Comparison of ENCODE assay signal across 26 mouse cellular contexts in the genomic region with DNA sequence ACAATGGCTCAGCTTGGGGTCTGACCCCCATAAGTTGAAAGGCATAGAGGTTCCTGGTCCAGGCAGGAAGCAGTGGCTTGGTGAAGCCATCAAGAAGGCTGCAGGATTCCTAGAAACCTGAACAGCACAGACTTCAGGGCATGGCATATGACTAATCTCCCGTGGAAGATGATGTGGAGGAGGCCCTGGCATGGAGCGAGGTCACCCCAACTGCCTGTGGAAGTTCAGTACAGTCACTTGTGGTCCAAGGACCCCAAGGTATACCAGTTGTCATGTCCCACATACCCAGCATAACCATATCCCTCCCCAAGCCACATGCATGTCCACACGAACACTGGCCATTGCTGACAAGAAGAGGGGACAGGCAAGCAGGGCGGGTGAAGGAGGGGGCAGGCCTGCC. TPM values are rescaled to one million over a fixed set of nuclear protein-coding genes. Genes with fewer than 3 reads are reported as not detected.
DNase-seq lines count a peak whose midpoint lies in the region; ATAC-seq and TF ChIP-seq lines count a peak whose summit lies in the region.
"Had no signal": no experiment of that assay in that cellular context is flagged by ENCODE, and none has a peak within 500 bp of the region (broad histone marks: within the 10 kb centered on the region; RNA-seq: fewer than 3 reads in every experiment).

No protein-coding gene starts in this region.

- no peak for ATAC-seq in forebrain, embryonic 13.5 days
- ATAC-seq: activated CD4-positive, CD25-positive, alpha-beta regulatory T cell, adult 4 months; CD4-positive, CD25-positive, alpha-beta regulatory T cell, adult 4 months; forebrain, embryonic 15.5 days; forebrain, postnatal 0 days; Patski had no signal

- no peak overlapping the region for H3K27ac ChIP-seq in kidney, adult 2 months (ENCODE audit: insufficient read depth, low read depth, low read length)
- no peak overlapping the region for H3K27ac ChIP-seq in forebrain, embryonic 13.5 days
- H3K27ac ChIP-seq: embryonic facial prominence, embryonic 13.5 days; embryonic facial prominence, embryonic 15.5 days; forebrain, embryonic 10.5 days; forebrain, embryonic 12.5 days; forebrain, embryonic 15.5 days had no signal

- WGBS in kidney, adult 2 months, result 80% methylated on average over 4 of the region's 4 CpGs
- WGBS in forebrain, embryonic 13.5 days, result 93% methylated on average over 4 of the region's 4 CpGs

- no peaks in the 10 kb centered on the region for H3K27me3 ChIP-seq in kidney, adult 2 months (replicated peaks; ENCODE audit: control insufficient read depth, insufficient read depth, low read length)
- H3K27me3 ChIP-seq in forebrain, embryonic 13.5 days, result no peaks in the 10 kb centered on the region
- H3K27me3 ChIP-seq: embryonic facial prominence, embryonic 13.5 days; embryonic facial prominence, embryonic 15.5 days; forebrain, embryonic 12.5 days; forebrain, embryonic 15.5 days; Patski had no signal

- H3K4me1 ChIP-seq in kidney, adult 2 months (ENCODE audit: control insufficient read depth, insufficient read depth, low read length), result no peaks in the 10 kb centered on the region
- peaks cover 17% of the 10 kb centered on the region for H3K4me1 ChIP-seq in forebrain, embryonic 13.5 days

- H3K4me3 ChIP-seq in kidney, adult 2 months (ENCODE audit: insufficient read depth, low read depth, low read length), result no peak overlapping the region
- no peak overlapping the region for H3K4me3 ChIP-seq in forebrain, embryonic 13.5 days
- H3K4me3 ChIP-seq: embryonic facial prominence, embryonic 13.5 days; embryonic facial prominence, embryonic 15.5 days; erythroblast, embryonic 14.5 days; forebrain, embryonic 10.5 days; forebrain, embryonic 12.5 days; forebrain, embryonic 15.5 days had no signal

- DNase-seq in adrenal gland, adult (ENCODE audit: inconsistent age in 2 of 2, low spot score in 1 of 2), result peak; percentile 57 to 88
- no peak for DNase-seq in adrenal gland, postnatal 4 days (ENCODE audit: low spot score in 2 of 2)
- peak; percentile 44 for DNase-seq in adrenal gland, postnatal 10 days
- peak; percentile 31 for DNase-seq in adrenal gland, postnatal 25 days
- no peak for DNase-seq in kidney, adult 2 months
- DNase-seq in kidney, adult 9 months, result no peak
- DNase-seq: cerebellum, adult 11-12 months; cerebellum, adult 8-10 months; cerebellum, adult 9-11 months; cerebellum, postnatal 14 days; cerebellum, postnatal 36 days; embryo, embryonic 11 days; forebrain, postnatal 0 days had no signal

- TF ChIP-seq POLR2A in kidney, adult 2 months (IDR thresholded peaks at IDR 0.05; ENCODE audit: low read depth, low read length), result no peak

- no peaks in the 10 kb centered on the region for H3K36me3 ChIP-seq in kidney, adult 2 months (ENCODE audit: control insufficient read depth, insufficient read depth, low read length)
- no peaks in the 10 kb centered on the region for H3K36me3 ChIP-seq in forebrain, embryonic 13.5 days (ENCODE audit: poor library complexity, severe bottlenecking)
- H3K36me3 ChIP-seq: embryonic facial prominence, embryonic 13.5 days; embryonic facial prominence, embryonic 15.5 days; forebrain, embryonic 10.5 days; forebrain, embryonic 12.5 days; forebrain, embryonic 15.5 days; G1E had no signal

- H3K9me3 ChIP-seq in forebrain, embryonic 13.5 days (replicated peaks), result no peaks in the 10 kb centered on the region
- H3K9me3 ChIP-seq: embryonic facial prominence, embryonic 13.5 days; embryonic facial prominence, embryonic 15.5 days; forebrain, embryonic 10.5 days; forebrain, embryonic 12.5 days; forebrain, embryonic 15.5 days; G1E had no signal

- H3K9ac ChIP-seq in forebrain, embryonic 13.5 days, result no peak overlapping the region
- H3K9ac ChIP-seq: embryonic facial prominence, embryonic 13.5 days; embryonic facial prominence, embryonic 15.5 days; forebrain, embryonic 12.5 days; forebrain, embryonic 15.5 days; forebrain, postnatal 0 days had no signal

- H3K4me2 ChIP-seq in forebrain, embryonic 13.5 days, result no peak overlapping the region
- H3K4me2 ChIP-seq: embryonic facial prominence, embryonic 13.5 days; embryonic facial prominence, embryonic 15.5 days; forebrain, embryonic 12.5 days; forebrain, embryonic 15.5 days had no signal

- no peak for TF ChIP-seq CTCF in kidney, adult 2 months (conservative IDR thresholded peaks at IDR 0.05; ENCODE audit: insufficient read depth, insufficient read length, low read depth, low read length)

RNA-seq across cellular contexts. Expression of a gene that starts 12.5 kb away (rescaled TPM):
- total RNA-seq in adrenal gland, postnatal 4 days (2021), result not detected
- total RNA-seq in adrenal gland, postnatal 10 days (2021), result not detected
- total RNA-seq in adrenal gland, postnatal 25 days (2021), result not detected in 2 replicates
- polyA plus RNA-seq in kidney, adult 2 months (2012; rRNA removed), result 0.05 TPM in 1 of 2 replicates, not detected in the other
- polyA plus RNA-seq in forebrain, embryonic 13.5 days (2015; fragmentation: Nextera tagmentation; extraction: Ambion mirVana), result 0.06 and 0.09 TPM in 2 replicates
- total RNA-seq: CH12.LX; common myeloid progenitor, adult 5-6 weeks; forebrain, postnatal 0 days had no signal
- polyA plus RNA-seq: activated CD4-positive, CD25-positive, alpha-beta regulatory T cell, adult 4 months; CD4-positive, CD25-positive, alpha-beta regulatory T cell, adult 4 months; erythroblast, embryonic 14.5 days; forebrain, postnatal 0 days; G1E; Patski had no signal

Comparison
In these comparisons a context has a peak if more than half of its experiments do, and no peak if none do; other contexts are left out.
1. DNase-seq: peak in adrenal gland, adult (2 of 2), adrenal gland, postnatal 10 days (single experiment) and adrenal gland, postnatal 25 days (single experiment); none in adrenal gland, postnatal 4 days (0 of 2), kidney, adult 2 months (single experiment) and kidney, adult 9 months (single experiment).